Mouse (Mus musculus) ES-Bruce4 (cell line): ENCODE results near the gene En1. TPM values are rescaled to one million over a fixed set of nuclear protein-coding genes. Genes with fewer than 3 reads are reported as not detected.

Source experiments
- H3K27ac ChIP-seq: 2 replicates; pipeline ENCODE4 v1.5.1; 2012; ENCODE audit warnings: low read length, inconsistent platforms; ENCODE audit not compliant: insufficient read depth
- H3K27me3 ChIP-seq: 2 replicates; pipeline ENCODE4 v1.6.1; 2012; ENCODE audit warnings: mild to moderate bottlenecking, low read length, inconsistent platforms; ENCODE audit not compliant: control insufficient read depth, poor library complexity, insufficient read depth, severe bottlenecking
- H3K36me3 ChIP-seq: 2 replicates; pipeline ENCODE4 v1.6.1; 2012; ENCODE audit warnings: inconsistent platforms, mild to moderate bottlenecking, low read length, moderate library complexity; ENCODE audit not compliant: control insufficient read depth, poor library complexity, insufficient read depth, severe bottlenecking
- H3K4me1 ChIP-seq: one replicate; pipeline ENCODE4 v1.8.1; 2011; ENCODE audit warnings: low read length; ENCODE audit not compliant: control insufficient read depth, insufficient read depth
- H3K4me3 ChIP-seq: 2 replicates; pipeline ENCODE4 v1.5.1; 2011; ENCODE audit warnings: low read depth, mild to moderate bottlenecking, low read length
- H3K9ac ChIP-seq: 2 replicates; pipeline ENCODE4 v1.6.1; 2012; ENCODE audit warnings: low read depth, mild to moderate bottlenecking, inconsistent platforms; ENCODE audit not compliant: poor library complexity, severe bottlenecking
- H3K9me3 ChIP-seq: replicated peaks from 2 replicates; pipeline ENCODE4 v1.6.1; 2012; ENCODE audit warnings: mild to moderate bottlenecking, low read length, inconsistent platforms; ENCODE audit not compliant: control insufficient read depth, poor library complexity, insufficient read depth, severe bottlenecking
- CTCF ChIP-seq: IDR thresholded peaks from one replicate; pipeline ENCODE4 v1.8.1; 2011; ENCODE audit warnings: low read depth, low read length
- EP300 ChIP-seq: IDR thresholded peaks from 2 replicates; pipeline ENCODE4 v1.6.1; 2011; ENCODE audit warnings: low read depth, low read length; ENCODE audit not compliant: insufficient read depth
- POLR2A ChIP-seq: IDR thresholded peaks from one replicate; pipeline ENCODE4 v1.8.1; 2011; ENCODE audit warnings: low read length; ENCODE audit not compliant: insufficient read depth
- polyA plus RNA-seq: library from polyadenylated mRNA; stranded (reverse); fragments of >200 nt; gene quantifications from 2 replicates; pipeline ENCODE4 v1.2.4, GENCODE M21; 2011; ENCODE audit warnings: low read depth; ENCODE audit not compliant: missing spikeins, insufficient read depth, insufficient read length

En1 gene
- polyA plus RNA-seq, result 0.61 TPM in 1 of 2 replicates, not detected in the other

DNA sequence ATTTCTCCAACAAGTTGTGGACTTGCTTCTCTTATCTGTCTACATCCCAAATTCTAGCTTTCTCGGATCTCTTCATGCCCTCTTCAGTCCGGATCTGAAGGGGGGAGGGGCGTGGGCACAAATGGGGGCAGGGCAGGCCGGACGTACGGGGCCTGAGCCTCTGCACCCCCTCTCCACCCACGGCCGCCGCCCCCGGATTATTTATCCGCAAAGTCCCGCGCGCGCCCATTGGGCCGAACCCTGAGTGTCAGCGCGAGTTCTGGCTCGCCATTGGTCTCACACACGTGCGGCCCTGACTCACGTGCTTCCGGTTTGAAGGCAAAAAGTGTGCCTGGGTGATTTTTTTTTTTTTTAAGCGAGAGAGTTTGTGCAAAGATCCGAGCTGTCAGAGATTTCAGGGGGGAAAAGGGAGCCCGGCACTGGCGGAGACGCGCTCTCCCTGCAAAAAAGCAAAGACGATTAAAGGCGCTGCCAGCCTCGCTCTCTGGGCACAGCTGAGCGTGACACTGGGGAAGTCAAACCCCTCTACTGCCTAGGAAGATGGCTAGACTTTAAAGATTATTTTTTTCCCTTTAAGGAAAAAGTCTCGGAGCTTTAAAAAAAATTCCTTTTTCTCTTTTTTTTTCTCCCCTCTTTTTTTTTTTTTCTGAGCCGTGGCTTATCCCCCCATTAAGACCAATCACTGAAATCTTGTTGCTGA is at the start of gene En1:
En1 (plus strand) TSS at position 388 of the 700 bp plus-strand sequence.
- no peaks in the 10 kb centered on the region for H3K4me1 ChIP-seq

DNA sequence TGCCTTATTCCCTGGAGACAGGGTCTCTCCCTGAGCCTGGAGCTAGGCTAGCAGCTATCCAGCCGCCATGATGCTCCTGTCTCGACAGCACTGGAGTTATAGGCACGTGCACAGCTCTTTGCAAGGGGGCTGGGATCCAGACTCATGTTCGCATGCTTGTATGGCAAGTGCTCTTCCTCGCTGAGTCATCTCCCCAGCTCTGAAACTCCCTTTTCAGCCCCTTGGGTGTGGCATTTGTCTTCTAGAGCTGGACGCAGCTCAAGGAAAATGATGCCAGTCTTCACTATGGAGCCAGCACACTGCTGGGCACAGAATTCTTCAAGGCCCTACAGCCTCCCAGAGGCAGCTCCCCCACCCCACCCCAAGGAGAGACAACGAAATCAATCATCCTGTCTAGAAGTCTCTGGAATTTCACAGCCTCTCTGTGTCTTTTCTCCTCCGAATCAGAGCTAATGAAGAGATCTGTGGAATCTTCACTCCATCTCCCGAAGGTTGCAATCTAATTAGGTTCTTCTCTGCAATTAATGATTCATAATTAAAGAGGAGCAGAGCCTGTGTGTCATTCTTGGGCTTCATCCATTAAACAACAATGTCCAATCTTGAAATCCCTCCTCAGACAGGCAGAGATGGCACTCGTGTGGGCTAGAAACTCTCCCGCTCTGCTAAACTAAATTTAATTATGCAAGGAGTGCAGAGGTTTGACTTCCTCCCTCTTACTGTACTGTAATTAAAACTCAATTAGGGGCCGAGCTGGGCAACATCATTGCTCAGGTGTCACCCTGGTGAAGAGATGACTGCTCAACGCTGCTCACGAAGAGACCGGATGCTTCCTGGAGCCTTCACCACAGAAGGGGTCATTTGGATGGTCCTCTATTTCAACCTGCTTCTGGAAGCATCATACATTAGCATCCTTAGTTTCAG is 45.0 kb upstream of the En1 start:
- no peaks in the 10 kb centered on the region for H3K4me1 ChIP-seq
- TF ChIP-seq POLR2A, result no peak
- TF ChIP-seq EP300, result no peak
- TF ChIP-seq CTCF, result no peak
- no peak overlapping the region for H3K4me3 ChIP-seq

More for the DNA sequence above, at the start of gene En1:
- Histone ChIP-seq H3K4me3 (peak within 1 kb of the TSS; percentile 45), H3K36me3 (no peaks in the 10 kb centered on the region), H3K9ac (peak within 1 kb of the TSS; percentile 24), H3K27me3 (peaks cover 56% of the 10 kb centered on the region), H3K27ac (no peak within 1 kb of the TSS), H3K9me3 (no peaks in the 10 kb centered on the region)
- no peak for TF ChIP-seq CTCF
- no peak for TF ChIP-seq EP300
- TF ChIP-seq POLR2A, result no peak

DNA sequence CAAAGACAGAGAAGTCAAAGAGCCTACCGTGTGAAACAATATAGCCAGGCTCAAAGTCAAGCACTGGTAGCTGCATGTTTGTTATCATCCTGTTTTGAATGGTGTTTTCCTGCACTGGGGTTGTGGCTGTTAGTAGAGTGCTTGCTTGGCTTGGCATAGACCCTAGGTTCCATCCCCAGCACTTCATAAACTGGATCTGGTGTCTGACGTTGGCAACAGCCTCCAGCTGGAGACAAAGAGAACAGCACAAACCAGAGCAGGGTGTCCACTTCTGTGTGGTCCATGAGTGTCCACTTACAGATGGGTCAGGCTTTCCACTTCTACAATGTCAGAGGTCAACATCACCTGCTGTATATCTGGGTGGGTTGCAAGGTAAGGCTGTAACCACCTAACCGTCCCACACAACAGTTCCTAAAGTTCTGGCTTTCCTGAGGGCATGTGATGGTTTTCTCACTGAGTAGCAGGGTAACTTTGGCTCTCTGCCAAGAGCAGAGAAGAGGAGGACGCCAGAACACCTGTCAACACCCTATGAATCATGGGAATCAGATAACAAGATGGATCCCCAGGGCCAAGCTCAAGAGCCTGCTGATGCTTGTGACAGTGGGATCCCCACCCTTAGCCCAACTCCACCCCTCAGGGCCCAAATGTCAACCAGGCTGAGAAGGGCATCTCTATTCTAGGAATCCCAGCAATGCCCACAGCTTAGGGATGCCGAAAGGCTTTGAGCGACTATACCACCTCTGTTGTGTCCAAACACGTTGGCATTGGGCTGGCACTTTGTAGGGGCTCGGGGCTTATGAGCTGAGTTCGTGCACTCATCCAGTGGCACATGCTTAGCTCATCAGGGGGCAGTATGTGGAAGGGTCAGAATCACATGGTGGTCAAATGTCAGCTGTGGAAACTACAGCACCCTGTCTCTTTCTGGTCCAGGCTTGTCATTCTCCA is 43.6 kb upstream of the En1 start:
- Histone ChIP-seq H3K27me3 (no peaks in the 10 kb centered on the region), H3K4me3 (no peak overlapping the region), H3K36me3 (no peaks in the 10 kb centered on the region), H3K9me3 (no peaks in the 10 kb centered on the region), H3K4me1 (no peaks in the 10 kb centered on the region), H3K9ac (no peak overlapping the region), H3K27ac (no peak overlapping the region)
- TF ChIP-seq POLR2A, result no peak
- TF ChIP-seq EP300, result no peak
- no peak for TF ChIP-seq CTCF

More for the DNA sequence above, 45.0 kb upstream of the En1 start:
- Histone ChIP-seq H3K27ac (no peak overlapping the region), H3K27me3 (no peaks in the 10 kb centered on the region), H3K9ac (no peak overlapping the region), H3K9me3 (no peaks in the 10 kb centered on the region), H3K36me3 (no peaks in the 10 kb centered on the region)

DNA sequence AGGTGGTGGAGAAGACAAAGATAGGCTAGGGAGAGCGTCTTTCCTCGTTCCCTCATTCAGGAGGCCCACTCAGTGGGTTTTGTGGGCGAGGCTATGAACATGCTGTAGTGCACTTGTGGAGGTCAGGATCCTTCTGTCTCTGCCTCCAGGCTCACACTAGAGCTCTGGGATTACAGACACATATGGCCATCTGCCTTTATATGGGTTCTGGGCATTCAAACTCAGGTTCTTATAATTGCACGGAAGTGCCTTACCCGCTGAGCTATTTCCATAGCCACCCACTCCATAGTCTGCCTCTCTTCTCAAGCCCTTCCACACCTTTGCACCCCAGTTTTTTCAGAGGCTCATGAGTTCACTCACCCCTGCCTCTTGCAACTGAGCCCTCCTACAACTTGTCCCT is 42.3 kb upstream of the En1 start:
- no peaks in the 10 kb centered on the region for H3K36me3 ChIP-seq
- no peaks in the 10 kb centered on the region for H3K27me3 ChIP-seq
- H3K9ac ChIP-seq, result no peak overlapping the region
- no peak overlapping the region for H3K27ac ChIP-seq
- no peaks in the 10 kb centered on the region for H3K9me3 ChIP-seq
- no peaks in the 10 kb centered on the region for H3K4me1 ChIP-seq
- H3K4me3 ChIP-seq, result no peak overlapping the region
- TF ChIP-seq EP300 (no peak), POLR2A (no peak), CTCF (no peak)

DNA sequence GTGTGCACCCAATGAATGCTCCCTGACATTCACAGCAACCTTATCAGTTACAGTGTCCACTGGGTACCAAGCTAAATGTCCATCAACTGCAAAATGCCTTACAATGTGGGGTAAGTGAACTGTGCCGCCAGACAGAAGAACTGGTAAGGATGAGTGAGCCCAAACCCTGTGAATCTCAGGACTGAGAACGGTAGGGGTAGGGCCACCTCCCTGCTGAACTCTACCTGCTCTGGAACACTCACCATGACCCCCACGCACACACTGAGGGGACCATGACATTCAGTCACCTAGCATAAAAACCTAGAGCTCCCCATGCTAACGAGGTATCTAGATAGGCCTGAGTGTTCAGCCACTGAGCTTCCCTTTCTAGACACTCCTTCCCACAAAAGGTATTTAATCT is 20.9 kb upstream of the En1 start:
- Histone ChIP-seq H3K36me3 (no peaks in the 10 kb centered on the region), H3K9me3 (peaks cover 4% of the 10 kb centered on the region; the same call in 1 of the 2 replicates), H3K9ac (no peak overlapping the region), H3K4me1 (no peaks in the 10 kb centered on the region), H3K27me3 (no peaks in the 10 kb centered on the region), H3K27ac (no peak overlapping the region), H3K4me3 (no peak overlapping the region)
- no peak for TF ChIP-seq POLR2A
